Mouse (Mus musculus) right cerebral cortex, postnatal 10 days (tissue): Measurements from ENCODE around the gene Sap30bp.

Experiments
- DNase-seq, 2 experiments: peaks; one replicate each; pipeline ENCODE4 v3.0.0; 2021; ENCODE audit warnings: low spot score in 2 of 2

Gene Sap30bp

GRCm38 (mm10) chr11:115955195-115955858 is 22.2 kb downstream of the Sap30bp start:
- no peak for DNase-seq

GRCm38 (mm10) chr11:115956453-115956852 is 23.4 kb downstream of the Sap30bp start:
- no peak for DNase-seq

- DNase-seq: no peak
These were observed 24.9 kb downstream of the Sap30bp start for GRCm38 (mm10) chr11:115957971-115958370.

- no peak for DNase-seq
These were observed 25.9 kb downstream of the Sap30bp start for GRCm38 (mm10) chr11:115959018-115959417.

GRCm38 (mm10) chr11:115962651-115963412 is 29.8 kb downstream of the Sap30bp start:
- no peak for DNase-seq

- DNase-seq: no peak
These were observed 32.0 kb downstream of the Sap30bp start for GRCm38 (mm10) chr11:115964977-115965604.

- DNase-seq: no peak
These were observed 35.8 kb downstream of the Sap30bp start for GRCm38 (mm10) chr11:115968731-115969405.

- DNase-seq: no peak
These were observed 37.1 kb downstream of the Sap30bp start for GRCm38 (mm10) chr11:115970006-115970673.

- no peak for DNase-seq
These were observed 37.9 kb downstream of the Sap30bp start for GRCm38 (mm10) chr11:115971016-115971415.

- DNase-seq: no peak
These were observed 41.4 kb downstream of the Sap30bp start, which contains the start of gene Itgb4 for GRCm38 (mm10) chr11:115974309-115975082. Gene Itgb4 (plus strand): TSS chr11:115974709.

GRCm38 (mm10) chr11:115975083-115975420 is 42.0 kb downstream of the Sap30bp start:
- no peak for DNase-seq

GRCm38 (mm10) chr11:115975544-115975943 is 42.5 kb downstream of the Sap30bp start:
- no peak for DNase-seq

GRCm38 (mm10) chr11:115982472-115982871 is 49.4 kb downstream of the Sap30bp start:
- DNase-seq: no peak

GRCm38 (mm10) chr11:115983291-115983690 is 50.2 kb downstream of the Sap30bp start:
- no peak for DNase-seq

GRCm38 (mm10) chr11:115989686-115990085 is 56.6 kb downstream of the Sap30bp start:
- no peak for DNase-seq

- no peak for DNase-seq
These were observed 59.0 kb downstream of the Sap30bp start for GRCm38 (mm10) chr11:115992098-115992497.

- no peak for DNase-seq
These were observed 62.2 kb downstream of the Sap30bp start for GRCm38 (mm10) chr11:115995256-115995655.

GRCm38 (mm10) chr11:115997047-115997446 is 64.0 kb downstream of the Sap30bp start:
- no peak for DNase-seq

GRCm38 (mm10) chr11:115997662-115998061 is 64.6 kb downstream of the Sap30bp start:
- no peak for DNase-seq

- DNase-seq: no peak
These were observed 65.9 kb downstream of the Sap30bp start for GRCm38 (mm10) chr11:115999027-115999426.
